Mouse (Mus musculus): ENCODE measurements at regions not wholly inside any gene's neighbourhood (a gene's known extent, or its start where the extent isn't known, plus 50 kb on each side); places are given as distances from the start of the nearest gene placed in this dataset.

GRCm38 (mm10) chr3:52539813-52540378, 271.8 kb downstream of the Foxo1 start:
- TF ChIP-seq CTCF (IDR thresholded peaks at IDR 0.05; ENCODE audit: low read depth) (no peak), EP300 (IDR thresholded peaks at IDR 0.05; ENCODE audit: low read depth) (no peak)

Data from liver, postnatal 0 days (tissue).